Mouse (Mus musculus) erythroblast, embryonic 14.5 days (primary cell): ENCODE results near the gene Acly. TPM values are rescaled to one million over a fixed set of nuclear protein-coding genes. Genes with fewer than 3 reads are reported as not detected.
A peak's percentile ranks its signal among the peaks of the same experiment; 100 is the strongest.

Experiments
- H3K27me3 ChIP-seq: 2 replicates; pipeline ENCODE4 v1.6.1; 2012; ENCODE audit warnings: inconsistent platforms; ENCODE audit not compliant: control insufficient read depth
- H3K36me3 ChIP-seq: 2 replicates; pipeline ENCODE4 v1.6.1; 2012; ENCODE audit warnings: mild to moderate bottlenecking, inconsistent platforms; ENCODE audit not compliant: control insufficient read depth
- H3K4me1 ChIP-seq: 2 replicates; pipeline ENCODE4 v1.6.1; 2012; ENCODE audit warnings: inconsistent platforms; ENCODE audit not compliant: control insufficient read depth
- H3K4me3 ChIP-seq: replicated peaks from 2 replicates; pipeline ENCODE3; 2012; ENCODE audit warnings: moderate library complexity, mild to moderate bottlenecking, inconsistent platforms
- H3K9me3 ChIP-seq: 2 replicates; pipeline ENCODE4 v1.6.1; 2012; ENCODE audit warnings: low read length, inconsistent platforms, mixed read lengths; ENCODE audit not compliant: control insufficient read depth
- GATA1 ChIP-seq: IDR thresholded peaks from 2 replicates; pipeline ENCODE4 v1.6.1; 2012; ENCODE audit warnings: low read length, inconsistent platforms, mixed read lengths
- TAL1 ChIP-seq: IDR thresholded peaks from 3 replicates; pipeline ENCODE4 v1.6.1; 2012; ENCODE audit warnings: low read length, inconsistent platforms, mixed read lengths
- polyA plus RNA-seq: library from polyadenylated mRNA; stranded (reverse); fragments of >175 nt; gene quantifications from 2 replicates; pipeline ENCODE4 v1.2.3, GENCODE M21; 2012

Gene Acly
- polyA plus RNA-seq, 1 experiment: 0.46 TPM

GRCm38 (mm10) chr11:100567815-100568245 is 40.0 kb upstream of the Acly start:
- Histone ChIP-seq H3K27me3 (peaks cover 5% of the 10 kb centered on the region), H3K9me3 (peaks cover 2% of the 10 kb centered on the region; the same call in 1 of the 2 replicates), H3K4me1 (peaks cover 7% of the 10 kb centered on the region), H3K36me3 (no peaks in the 10 kb centered on the region), H3K4me3 (no peak overlapping the region)
- TF ChIP-seq TAL1 (no peak), GATA1 (no peak)

GRCm38 (mm10) chr11:100567229-100567628 is 39.4 kb upstream of the Acly start:
- peaks cover 5% of the 10 kb centered on the region for H3K27me3 ChIP-seq
- H3K4me1 ChIP-seq: peaks cover 7% of the 10 kb centered on the region
- peaks cover 2% of the 10 kb centered on the region; the same call in 1 of the 2 replicates for H3K9me3 ChIP-seq
- no peak for TF ChIP-seq TAL1
- no peak for TF ChIP-seq GATA1
- H3K4me3 ChIP-seq: no peak overlapping the region
- no peaks in the 10 kb centered on the region for H3K36me3 ChIP-seq

GRCm38 (mm10) chr11:100564703-100565102 is 36.9 kb upstream of the Acly start:
- TF ChIP-seq GATA1 (no peak), TAL1 (no peak)

GRCm38 (mm10) chr11:100564297-100564696 is 36.5 kb upstream of the Acly start:
- Histone ChIP-seq H3K4me1 (peaks cover 2% of the 10 kb centered on the region; the same call in 1 of the 2 replicates), H3K4me3 (no peak overlapping the region), H3K27me3 (no peaks in the 10 kb centered on the region), H3K9me3 (peaks cover 2% of the 10 kb centered on the region; the same call in 1 of the 2 replicates), H3K36me3 (no peaks in the 10 kb centered on the region)
- no peak for TF ChIP-seq TAL1
- TF ChIP-seq GATA1: no peak

More at GRCm38 (mm10) chr11:100564703-100565102, 36.9 kb upstream of the Acly start:
- Histone ChIP-seq H3K36me3 (no peaks in the 10 kb centered on the region), H3K27me3 (no peaks in the 10 kb centered on the region), H3K9me3 (peaks cover 2% of the 10 kb centered on the region; the same call in 1 of the 2 replicates), H3K4me3 (no peak overlapping the region), H3K4me1 (peaks cover 2% of the 10 kb centered on the region; the same call in 1 of the 2 replicates)

- no peaks in the 10 kb centered on the region for H3K36me3 ChIP-seq
- no peaks in the 10 kb centered on the region for H3K27me3 ChIP-seq
- TF ChIP-seq TAL1 (no peak), GATA1 (no peak)
- H3K4me3 ChIP-seq: no peak overlapping the region
- peaks cover 2% of the 10 kb centered on the region; the same call in 1 of the 2 replicates for H3K4me1 ChIP-seq
- peaks cover 2% of the 10 kb centered on the region; the same call in 1 of the 2 replicates for H3K9me3 ChIP-seq
These were observed 33.9 kb upstream of the Acly start for GRCm38 (mm10) chr11:100561748-100562147.

GRCm38 (mm10) chr11:100559476-100559875 is 31.7 kb upstream of the Acly start:
- Histone ChIP-seq H3K9me3 (peaks cover 2% of the 10 kb centered on the region; the same call in 1 of the 2 replicates), H3K36me3 (no peaks in the 10 kb centered on the region), H3K27me3 (peaks cover 2% of the 10 kb centered on the region; the same call in 1 of the 2 replicates), H3K4me3 (no peak overlapping the region), H3K4me1 (peaks cover 5% of the 10 kb centered on the region)
- no peak for TF ChIP-seq TAL1

GRCm38 (mm10) chr11:100557563-100557962 is 29.8 kb upstream of the Acly start:
- no peaks in the 10 kb centered on the region for H3K36me3 ChIP-seq
- H3K9me3 ChIP-seq: no peaks in the 10 kb centered on the region
- TF ChIP-seq GATA1: no peak
- no peak for TF ChIP-seq TAL1
- H3K4me1 ChIP-seq: peaks cover 4% of the 10 kb centered on the region
- H3K4me3 ChIP-seq: no peak overlapping the region
- H3K27me3 ChIP-seq: peaks cover 2% of the 10 kb centered on the region; the same call in 1 of the 2 replicates

- TF ChIP-seq TAL1 (no peak), GATA1 (no peak)
- H3K4me1 ChIP-seq: peaks cover 4% of the 10 kb centered on the region
- peak overlapping the region; percentile 1 for H3K4me3 ChIP-seq
- peaks cover 2% of the 10 kb centered on the region; the same call in 1 of the 2 replicates for H3K27me3 ChIP-seq
- H3K9me3 ChIP-seq: no peaks in the 10 kb centered on the region
- H3K36me3 ChIP-seq: no peaks in the 10 kb centered on the region
These were observed 27.8 kb upstream of the Acly start for GRCm38 (mm10) chr11:100555583-100555982.

- Histone ChIP-seq H3K9me3 (no peaks in the 10 kb centered on the region), H3K4me1 (peaks cover 4% of the 10 kb centered on the region)
These were observed 25.0 kb upstream of the Acly start for GRCm38 (mm10) chr11:100552842-100553241.

More at GRCm38 (mm10) chr11:100552842-100553241, 25.0 kb upstream of the Acly start:
- no peak for TF ChIP-seq GATA1
- no peak for TF ChIP-seq TAL1
- peaks cover 2% of the 10 kb centered on the region; the same call in 1 of the 2 replicates for H3K27me3 ChIP-seq
- no peaks in the 10 kb centered on the region for H3K36me3 ChIP-seq
- no peak overlapping the region for H3K4me3 ChIP-seq
